Mouse (Mus musculus) kidney, adult 2 months (tissue): ENCODE measurements around the gene AI413582. TPM values are rescaled to one million over a fixed set of nuclear protein-coding genes. Genes with fewer than 3 reads are reported as not detected.

Source experiments
- DNase-seq: peaks from one replicate; pipeline ENCODE4 v3.0.0; 2021
- H3K27ac ChIP-seq: fragments of 200-500 bp; 2 replicates; pipeline ENCODE4 v1.5.1; 2012; ENCODE audit warnings: low read depth, low read length, control low read depth, inconsistent platforms; ENCODE audit not compliant: insufficient read depth
- H3K27me3 ChIP-seq: fragments of 200-500 bp; replicated peaks from 2 replicates; pipeline ENCODE4 v1.6.1; 2012; ENCODE audit warnings: mild to moderate bottlenecking, moderate library complexity, low read length, inconsistent platforms; ENCODE audit not compliant: control insufficient read depth, insufficient read depth
- H3K36me3 ChIP-seq: fragments of 200-500 bp; 2 replicates; pipeline ENCODE4 v1.6.1; 2012; ENCODE audit warnings: mild to moderate bottlenecking, moderate library complexity, low read length, inconsistent platforms; ENCODE audit not compliant: control insufficient read depth, insufficient read depth
- H3K4me1 ChIP-seq: fragments of 200-500 bp; 2 replicates; pipeline ENCODE4 v1.6.1; 2011; ENCODE audit warnings: low read length; ENCODE audit not compliant: control insufficient read depth, insufficient read depth
- H3K4me3 ChIP-seq: fragments of 200-500 bp; 2 replicates; pipeline ENCODE4 v1.5.1; 2011; ENCODE audit warnings: mild to moderate bottlenecking, low read depth, low read length, control low read depth; ENCODE audit not compliant: insufficient read depth
- CTCF ChIP-seq: fragments of 200-500 bp; conservative IDR thresholded peaks from 2 replicates; pipeline ENCODE4 v1.5.1; 2011; ENCODE audit warnings: low read depth, mild to moderate bottlenecking, control low read depth, low read length, moderate library complexity, mixed read lengths; ENCODE audit not compliant: insufficient read depth, insufficient read length
- POLR2A ChIP-seq: fragments of 200-500 bp; IDR thresholded peaks from one replicate; pipeline ENCODE4 v1.6.1; 2011; ENCODE audit warnings: low read depth, low read length, control low read depth
- WGBS: fragments of 180-500 bp; shearing (Covaris S2); methylation state at CpG from one replicate; pipeline ENCODE4 v1.1.7; 2018; 5-methylcytosine and 5-hydroxymethylcytosine counted together
- polyA plus RNA-seq: library from polyadenylated mRNA; depleted of rRNA; stranded (reverse); fragments of >200 nt; gene quantifications from 2 replicates; pipeline ENCODE4 v1.2.3, GENCODE M21; 2012

The AI413582 gene
- polyA plus RNA-seq, 1 experiment = 55.7 TPM

GRCm38 (mm10) chr17:27571315-27571714 lies 5.8 kb upstream of the AI413582 start:
- 69% methylated on average over 8 of the region's 8 CpGs for WGBS
- no peak overlapping the region for H3K27ac ChIP-seq
- no peak for TF ChIP-seq CTCF
- TF ChIP-seq POLR2A = no peak
- H3K4me3 ChIP-seq = no peak overlapping the region
- H3K4me1 ChIP-seq = no peaks in the 10 kb centered on the region
- no peaks in the 10 kb centered on the region for H3K27me3 ChIP-seq
- DNase-seq = no peak
- no peaks in the 10 kb centered on the region for H3K36me3 ChIP-seq

- Histone ChIP-seq H3K4me1 (no peaks in the 10 kb centered on the region; the same call in 1 of the 2 replicates), H3K27me3 (no peaks in the 10 kb centered on the region), H3K4me3 (no peak overlapping the region), H3K36me3 (no peaks in the 10 kb centered on the region), H3K27ac (no peak overlapping the region)
- DNase-seq = no peak
- TF ChIP-seq CTCF (no peak), POLR2A (no peak)
- WGBS = 78% methylated on average over 5 of the region's 5 CpGs
Observed at GRCm38 (mm10) chr17:27568228-27568627, 2.7 kb upstream of the AI413582 start.

- TF ChIP-seq CTCF (no peak), POLR2A (no peak)
- DNase-seq = no peak
- Histone ChIP-seq H3K27me3 (no peaks in the 10 kb centered on the region), H3K4me1 (no peaks in the 10 kb centered on the region; the same call in 1 of the 2 replicates), H3K4me3 (peak overlapping the region; percentile 62), H3K27ac (no peak overlapping the region), H3K36me3 (no peaks in the 10 kb centered on the region)
- 0% methylated on average over 13 of the region's 13 CpGs for WGBS
Observed at GRCm38 (mm10) chr17:27565942-27566267, 349 bp upstream of the AI413582 start.

- no peak for DNase-seq
- Histone ChIP-seq H3K4me1 (no peaks in the 10 kb centered on the region; the same call in 1 of the 2 replicates), H3K27me3 (no peaks in the 10 kb centered on the region), H3K36me3 (no peaks in the 10 kb centered on the region), H3K27ac (no peak overlapping the region), H3K4me3 (peak overlapping the region; percentile 77)
- WGBS = 30% methylated on average over 20 of the region's 20 CpGs
- TF ChIP-seq CTCF (no peak), POLR2A (no peak)
Observed at GRCm38 (mm10) chr17:27564391-27565162, 979 bp downstream of the AI413582 start.

GRCm38 (mm10) chr17:27563771-27564244 lies 1.7 kb downstream of the AI413582 start:
- Histone ChIP-seq H3K36me3 (no peaks in the 10 kb centered on the region), H3K4me1 (no peaks in the 10 kb centered on the region; the same call in 1 of the 2 replicates), H3K27ac (no peak overlapping the region), H3K27me3 (no peaks in the 10 kb centered on the region), H3K4me3 (no peak overlapping the region)
- TF ChIP-seq POLR2A (no peak), CTCF (no peak)
- WGBS = 70% methylated on average over 7 of the region's 7 CpGs
- no peak for DNase-seq

GRCm38 (mm10) chr17:27561809-27562526 lies 3.6 kb downstream of the AI413582 start:
- no peaks in the 10 kb centered on the region; the same call in 1 of the 2 replicates for H3K4me1 ChIP-seq
- no peak overlapping the region for H3K4me3 ChIP-seq
- TF ChIP-seq POLR2A (no peak), CTCF (no peak)
- DNase-seq = no peak
- no peaks in the 10 kb centered on the region for H3K36me3 ChIP-seq
- 74% methylated on average over 11 of the region's 11 CpGs for WGBS
- no peak overlapping the region for H3K27ac ChIP-seq
- H3K27me3 ChIP-seq = no peaks in the 10 kb centered on the region

- Histone ChIP-seq H3K36me3 (no peaks in the 10 kb centered on the region), H3K4me3 (no peak overlapping the region), H3K27me3 (no peaks in the 10 kb centered on the region), H3K4me1 (no peaks in the 10 kb centered on the region; the same call in 1 of the 2 replicates), H3K27ac (no peak overlapping the region)
- no peak for TF ChIP-seq POLR2A
- TF ChIP-seq CTCF = no peak
- no peak for DNase-seq
- WGBS = 84% methylated on average over 13 of the region's 13 CpGs
Observed at GRCm38 (mm10) chr17:27560926-27561480, 4.6 kb downstream of the AI413582 start.
